Mouse (Mus musculus) bone marrow, adult 2 months (tissue): ENCODE measurements at regions not wholly inside any gene's neighbourhood (a gene's known extent, or its start where the extent isn't known, plus 50 kb on each side); places are given as distances from the start of the nearest gene placed in this dataset.

ENCODE experiments used
- H3K27ac ChIP-seq: fragments of 200-500 bp; 2 replicates; pipeline ENCODE4 v1.5.1; 2012; ENCODE audit warnings: low read depth, mild to moderate bottlenecking, control low read depth, inconsistent platforms, low read length; ENCODE audit not compliant: control insufficient read depth, poor library complexity, insufficient read depth
- H3K4me1 ChIP-seq: fragments of 200-500 bp; 2 replicates; pipeline ENCODE4 v1.6.1; 2011; ENCODE audit warnings: low read length; ENCODE audit not compliant: control insufficient read depth, insufficient read depth
- H3K4me3 ChIP-seq: fragments of 200-500 bp; replicated peaks from 2 replicates; pipeline ENCODE3; 2011; ENCODE audit warnings: mild to moderate bottlenecking, low read depth, low read length, control low read depth; ENCODE audit not compliant: control insufficient read depth
- CTCF ChIP-seq: fragments of 200-500 bp; IDR thresholded peaks from 2 replicates; pipeline ENCODE4 v1.5.1; 2011; ENCODE audit warnings: low read length, control low read depth; ENCODE audit not compliant: control insufficient read depth, insufficient read depth
- POLR2A ChIP-seq: fragments of 200-500 bp; IDR thresholded peaks from 2 replicates; pipeline ENCODE4 v1.6.1; 2011; ENCODE audit warnings: low read depth, mild to moderate bottlenecking, control low read depth, low read length, borderline replicate concordance; ENCODE audit not compliant: control insufficient read depth
- WGBS: fragments of 180-500 bp; shearing (Covaris S2); methylation state at CpG from one replicate; pipeline ENCODE4 v1.1.7; 2018; 5-methylcytosine and 5-hydroxymethylcytosine counted together

DNA sequence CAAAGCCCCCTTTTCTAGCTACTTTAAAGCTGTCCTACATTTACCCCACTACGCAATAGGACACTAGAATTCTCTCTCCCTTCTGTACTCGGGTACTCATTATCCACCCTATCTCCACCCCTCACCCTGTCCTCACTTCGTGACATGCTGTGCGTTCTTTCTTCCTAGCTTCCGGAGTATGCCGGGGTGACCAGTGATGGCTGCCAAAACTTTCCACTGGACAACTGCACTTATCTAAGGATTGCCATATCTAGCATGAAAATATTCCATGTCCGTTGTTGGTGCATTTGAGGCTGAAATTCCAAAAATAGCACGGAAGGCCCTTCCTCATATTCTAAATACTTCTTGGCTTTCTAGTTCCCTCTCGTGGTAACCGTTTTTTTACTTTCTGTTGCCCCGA lies 54.5 kb upstream of the Slc9a9 start:
- TF ChIP-seq POLR2A (no peak), CTCF (no peak)
- H3K4me1 ChIP-seq = no peaks in the 10 kb centered on the region
- 45% methylated on average over 11 of the region's 11 CpGs for WGBS
- H3K4me3 ChIP-seq = no peak overlapping the region
- no peak overlapping the region for H3K27ac ChIP-seq

DNA sequence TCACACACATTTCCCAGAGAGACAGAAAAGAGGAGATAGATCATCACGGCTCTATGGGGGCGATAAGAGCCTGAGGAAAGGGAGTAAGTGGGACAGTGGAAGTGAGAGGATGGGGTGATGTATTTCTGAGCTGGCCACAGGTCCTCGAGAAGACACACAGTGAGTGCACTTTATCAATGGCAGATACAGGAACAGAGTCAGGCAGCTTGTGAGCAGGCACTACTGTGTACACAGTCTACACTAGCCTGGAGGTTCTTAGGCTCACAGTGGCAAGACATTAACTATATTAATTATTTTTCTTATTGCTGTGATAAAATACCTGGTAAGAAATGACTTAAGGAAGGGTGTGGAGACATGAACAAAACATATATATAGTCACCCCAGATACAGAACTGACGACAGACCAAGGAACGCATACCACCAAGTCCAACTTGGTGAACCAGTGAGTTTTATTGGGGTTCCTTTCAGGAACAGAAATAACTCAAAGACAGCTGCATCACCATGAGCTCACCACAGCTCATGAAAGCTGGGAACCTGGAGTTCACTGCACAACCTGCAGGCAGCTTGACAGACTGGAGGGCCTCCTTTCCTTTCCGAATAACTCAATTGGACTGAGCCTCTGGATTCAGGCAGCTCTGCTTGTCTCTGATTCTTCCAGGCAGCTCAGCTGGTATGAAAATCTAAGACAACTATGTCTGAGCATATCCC lies 51.5 kb upstream of the Slc9a9 start:
- Histone ChIP-seq H3K27ac (no peak overlapping the region), H3K4me3 (no peak overlapping the region), H3K4me1 (no peaks in the 10 kb centered on the region)
- no peak for TF ChIP-seq CTCF
- TF ChIP-seq POLR2A = no peak
- 84% methylated on average over 6 of the region's 6 CpGs for WGBS
